Mouse (Mus musculus) myocyte (in vitro differentiated cells): ENCODE results near the gene Smyd3. TPM values are rescaled to one million over a fixed set of nuclear protein-coding genes. Genes with fewer than 3 reads are reported as not detected.

Experiments used
- H3K27me3 ChIP-seq: one replicate; pipeline ENCODE4 v1.6.1; 2011; ENCODE audit not compliant: control insufficient read depth, insufficient read depth, insufficient read length
- H3K36me3 ChIP-seq: one replicate; pipeline ENCODE4 v1.6.1; 2011; ENCODE audit not compliant: control insufficient read depth, insufficient read depth
- H3K4me2 ChIP-seq: one replicate; pipeline ENCODE4 v1.6.1; 2011; ENCODE audit warnings: low read depth, control low read depth
- H3K4me3 ChIP-seq: one replicate; pipeline ENCODE4 v1.5.1; 2011; ENCODE audit warnings: mild to moderate bottlenecking, control low read depth, moderate library complexity
- H3K79me2 ChIP-seq: one replicate; pipeline ENCODE4 v1.6.1; 2011; ENCODE audit not compliant: control insufficient read depth, insufficient read depth
- H3ac ChIP-seq: one replicate; pipeline ENCODE4 v1.6.1; 2011; ENCODE audit not compliant: control insufficient read depth, insufficient read length
- CEBPB ChIP-seq: IDR thresholded peaks from 2 replicates; pipeline ENCODE4 v1.6.1; 2011; ENCODE audit warnings: mild to moderate bottlenecking, moderate library complexity; ENCODE audit not compliant: poor library complexity, insufficient read depth, severe bottlenecking
- E2F4 ChIP-seq: IDR thresholded peaks from one replicate; pipeline ENCODE4 v1.6.1; 2011; ENCODE audit warnings: mild to moderate bottlenecking, control low read depth, moderate library complexity; ENCODE audit not compliant: insufficient read depth
- MAX ChIP-seq: IDR thresholded peaks from one replicate; pipeline ENCODE4 v1.6.1; 2011; ENCODE audit warnings: low read depth, mild to moderate bottlenecking, control low read depth
- MYOD1 ChIP-seq, 3 experiments: IDR thresholded peaks; one replicate each; pipeline ENCODE4 v1.6.1; 2011; ENCODE audit warnings: control low read depth in 2 of 3, low read depth in 2 of 3, mild to moderate bottlenecking in 2 of 3, moderate library complexity in 1 of 3; ENCODE audit not compliant: insufficient read length in 2 of 3, control insufficient read depth in 1 of 3
- MYOG ChIP-seq, 3 experiments: IDR thresholded peaks; one replicate each; pipeline ENCODE4 v1.6.1; 2011; ENCODE audit warnings: control low read depth in 2 of 3, low read depth in 2 of 3, mild to moderate bottlenecking in 2 of 3; ENCODE audit not compliant: insufficient read length in 2 of 3, control insufficient read depth in 1 of 3, insufficient read depth in 1 of 3
- POLR2A ChIP-seq: IDR thresholded peaks from one replicate; pipeline ENCODE4 v1.6.1; 2011; ENCODE audit warnings: low read depth, mild to moderate bottlenecking, control low read depth, moderate library complexity; ENCODE audit not compliant: insufficient read length
- POLR2AphosphoS2 ChIP-seq: IDR thresholded peaks from one replicate; pipeline ENCODE4 v1.6.1; 2011; ENCODE audit warnings: low read depth, control low read depth; ENCODE audit not compliant: insufficient read length
- REST ChIP-seq: IDR thresholded peaks from one replicate; pipeline ENCODE4 v1.6.1; 2011; ENCODE audit warnings: mild to moderate bottlenecking, control low read depth, moderate library complexity; ENCODE audit not compliant: insufficient read depth, insufficient read length
- SRF ChIP-seq: IDR thresholded peaks from one replicate; pipeline ENCODE4 v1.6.1; 2011; ENCODE audit warnings: low read depth; ENCODE audit not compliant: control insufficient read depth, insufficient read length
- TCF12 ChIP-seq: IDR thresholded peaks from one replicate; pipeline ENCODE4 v1.6.1; 2011; ENCODE audit warnings: mild to moderate bottlenecking, control low read depth; ENCODE audit not compliant: poor library complexity, insufficient read depth, severe bottlenecking
- TCF3 ChIP-seq: IDR thresholded peaks from one replicate; pipeline ENCODE4 v1.6.1; 2011; ENCODE audit warnings: low read depth, control low read depth; ENCODE audit not compliant: insufficient read length
- USF1 ChIP-seq: IDR thresholded peaks from one replicate; pipeline ENCODE4 v1.6.1; 2011; ENCODE audit warnings: low read depth, mild to moderate bottlenecking, control low read depth, moderate library complexity
- polyA plus RNA-seq: library from polyadenylated mRNA; unstranded; fragments of >200 nt; fragmentation: generic; extraction: Trizol; gene quantifications from one replicate; pipeline ENCODE4 v1.2.1, GENCODE M21; 2012; ENCODE audit warnings: missing spikeins

Smyd3 gene
- polyA plus RNA-seq, 1 experiment: 22.7 TPM

- Histone ChIP-seq H3ac (no peak overlapping the region), H3K4me3 (no peak overlapping the region), H3K27me3 (no peaks in the 10 kb centered on the region), H3K36me3 (no peaks in the 10 kb centered on the region), H3K79me2 (no peaks in the 10 kb centered on the region), H3K4me2 (no peak overlapping the region)
- TF ChIP-seq TCF3: no peak
- no peak for TF ChIP-seq REST
- no peak for TF ChIP-seq TCF12
- TF ChIP-seq MYOG (IDR thresholded peaks at IDR 0.05; ENCODE audit: control insufficient read depth in 1 of 3, insufficient read depth in 1 of 3, insufficient read length in 2 of 3, low read depth in 2 of 3): no peak
- no peak for TF ChIP-seq POLR2A
- TF ChIP-seq POLR2AphosphoS2: no peak
- no peak for TF ChIP-seq USF1
- TF ChIP-seq SRF: no peak
- no peak for TF ChIP-seq MYOD1 (IDR thresholded peaks at IDR 0.05; ENCODE audit: control insufficient read depth in 1 of 3, insufficient read length in 2 of 3, low read depth in 2 of 3)
- TF ChIP-seq E2F4: no peak
- no peak for TF ChIP-seq CEBPB
- TF ChIP-seq MAX: no peak
These were observed 131.4 kb downstream of the Smyd3 start for GRCm38 (mm10) chr1:179386237-179386975.

GRCm38 (mm10) chr1:179385691-179386090 is 132.2 kb downstream of the Smyd3 start:
- no peaks in the 10 kb centered on the region for H3K79me2 ChIP-seq
- no peak for TF ChIP-seq POLR2A
- H3K27me3 ChIP-seq: no peaks in the 10 kb centered on the region
- no peak overlapping the region for H3ac ChIP-seq
- H3K4me2 ChIP-seq: no peak overlapping the region
- H3K36me3 ChIP-seq: no peaks in the 10 kb centered on the region
- H3K4me3 ChIP-seq: no peak overlapping the region

GRCm38 (mm10) chr1:179384296-179384695 is 133.5 kb downstream of the Smyd3 start:
- no peak overlapping the region for H3K4me3 ChIP-seq
- TF ChIP-seq MYOD1 (IDR thresholded peaks at IDR 0.05; ENCODE audit: control insufficient read depth in 1 of 3, insufficient read length in 2 of 3, low read depth in 2 of 3) (no peak), E2F4 (no peak), CEBPB (no peak), POLR2AphosphoS2 (no peak), SRF (no peak), TCF3 (no peak), TCF12 (no peak), MAX (no peak), POLR2A (no peak), USF1 (no peak), MYOG (IDR thresholded peaks at IDR 0.05; ENCODE audit: control insufficient read depth in 1 of 3, insufficient read depth in 1 of 3, insufficient read length in 2 of 3, low read depth in 2 of 3) (no peak), REST (no peak)
- no peak overlapping the region for H3K4me2 ChIP-seq
- no peaks in the 10 kb centered on the region for H3K36me3 ChIP-seq
- H3ac ChIP-seq: no peak overlapping the region
- H3K79me2 ChIP-seq: no peaks in the 10 kb centered on the region
- no peaks in the 10 kb centered on the region for H3K27me3 ChIP-seq

GRCm38 (mm10) chr1:179378102-179378501 is 139.7 kb downstream of the Smyd3 start:
- Histone ChIP-seq H3K27me3 (no peaks in the 10 kb centered on the region), H3K4me3 (no peak overlapping the region), H3K4me2 (no peak overlapping the region), H3ac (no peak overlapping the region), H3K36me3 (no peaks in the 10 kb centered on the region), H3K79me2 (no peaks in the 10 kb centered on the region)
- TF ChIP-seq USF1 (no peak), TCF12 (no peak), TCF3 (no peak)

- no peak overlapping the region for H3ac ChIP-seq
- TF ChIP-seq REST (no peak), MAX (no peak), POLR2A (no peak), SRF (no peak), POLR2AphosphoS2 (no peak), TCF12 (no peak), MYOD1 (IDR thresholded peaks at IDR 0.05; ENCODE audit: control insufficient read depth in 1 of 3, insufficient read length in 2 of 3, low read depth in 2 of 3) (no peak), USF1 (no peak), E2F4 (no peak), TCF3 (no peak), MYOG (IDR thresholded peaks at IDR 0.05; ENCODE audit: control insufficient read depth in 1 of 3, insufficient read depth in 1 of 3, insufficient read length in 2 of 3, low read depth in 2 of 3) (no peak), CEBPB (no peak)
- no peak overlapping the region for H3K4me2 ChIP-seq
- H3K36me3 ChIP-seq: no peaks in the 10 kb centered on the region
- no peak overlapping the region for H3K4me3 ChIP-seq
- no peaks in the 10 kb centered on the region for H3K27me3 ChIP-seq
- H3K79me2 ChIP-seq: no peaks in the 10 kb centered on the region
These were observed 142.9 kb downstream of the Smyd3 start for GRCm38 (mm10) chr1:179374987-179375386.
